Mouse (Mus musculus) testis, postnatal 10 days (tissue): ENCODE results near the gene Cdc14a.
"Not testable (repeated sequence)": the region's sequence is repeated elsewhere in the genome, so short reads cannot be mapped to it uniquely, and the experiment has no call there.

ENCODE experiments used
- DNase-seq: peaks from one replicate; pipeline ENCODE4 v3.0.0; 2021; ENCODE audit warnings: low spot score

Gene Cdc14a

GRCm38 (mm10) chr3:116373196-116373595 is 50.6 kb downstream of the Cdc14a start:
- DNase-seq: no peak

- no peak for DNase-seq
These were observed 54.9 kb downstream of the Cdc14a start for GRCm38 (mm10) chr3:116368868-116369437.

- DNase-seq: no peak
These were observed 57.7 kb downstream of the Cdc14a start for GRCm38 (mm10) chr3:116366125-116366524.

- no peak for DNase-seq
These were observed 61.9 kb downstream of the Cdc14a start for GRCm38 (mm10) chr3:116361906-116362305.

- DNase-seq: no peak
These were observed 62.7 kb downstream of the Cdc14a start for GRCm38 (mm10) chr3:116361101-116361500.

- no peak for DNase-seq
These were observed 66.0 kb downstream of the Cdc14a start for GRCm38 (mm10) chr3:116357866-116358265.

GRCm38 (mm10) chr3:116357180-116357579 is 66.7 kb downstream of the Cdc14a start:
- no peak for DNase-seq

- DNase-seq: no peak
These were observed 68.6 kb downstream of the Cdc14a start for GRCm38 (mm10) chr3:116355026-116355788.

- no peak for DNase-seq
These were observed 71.3 kb downstream of the Cdc14a start for GRCm38 (mm10) chr3:116352486-116352885.

- DNase-seq: no peak
These were observed 73.4 kb downstream of the Cdc14a start for GRCm38 (mm10) chr3:116350389-116350967.

- not testable (repeated sequence) for DNase-seq
These were observed 76.3 kb downstream of the Cdc14a start for GRCm38 (mm10) chr3:116347571-116347970.

- no peak for DNase-seq
These were observed 78.6 kb downstream of the Cdc14a start for GRCm38 (mm10) chr3:116345245-116345644.

GRCm38 (mm10) chr3:116342251-116342650 is 81.6 kb downstream of the Cdc14a start:
- no peak for DNase-seq

- DNase-seq: peak; percentile 77
These were observed 82.7 kb downstream of the Cdc14a start for GRCm38 (mm10) chr3:116340950-116341624.

- no peak for DNase-seq
These were observed 83.6 kb downstream of the Cdc14a start for GRCm38 (mm10) chr3:116340281-116340680.

- DNase-seq: no peak
These were observed 85.2 kb downstream of the Cdc14a start for GRCm38 (mm10) chr3:116338616-116339015.

- no peak for DNase-seq
These were observed 86.0 kb downstream of the Cdc14a start for GRCm38 (mm10) chr3:116337840-116338239.

GRCm38 (mm10) chr3:116335036-116335435 is 88.8 kb downstream of the Cdc14a start:
- no peak for DNase-seq

GRCm38 (mm10) chr3:116333711-116334110 is 90.1 kb downstream of the Cdc14a start:
- no peak for DNase-seq

- peak; percentile 75 for DNase-seq
These were observed 90.6 kb downstream of the Cdc14a start for GRCm38 (mm10) chr3:116333229-116333628.

- DNase-seq: peak; percentile 69
These were observed 91.9 kb downstream of the Cdc14a start for GRCm38 (mm10) chr3:116331811-116332464.

- no peak for DNase-seq
These were observed 93.9 kb downstream of the Cdc14a start for GRCm38 (mm10) chr3:116329976-116330375.
